Mouse (Mus musculus) cerebellum, postnatal 14 days (tissue): ENCODE measurements at regions not wholly inside any gene's neighbourhood (a gene's known extent, or its start where the extent isn't known, plus 50 kb on each side); places are given as distances from the start of the nearest gene placed in this dataset.

ENCODE experiments used
- DNase-seq, 2 experiments: peaks; one replicate each; pipeline ENCODE4 v3.0.0; 2021; ENCODE audit warnings: mixed read lengths in 2 of 2

- no peak for DNase-seq
Observed at GRCm38 (mm10) chr14:95493154-95493553, 387.9 kb upstream of the 4921530L21Rik start.

DNA sequence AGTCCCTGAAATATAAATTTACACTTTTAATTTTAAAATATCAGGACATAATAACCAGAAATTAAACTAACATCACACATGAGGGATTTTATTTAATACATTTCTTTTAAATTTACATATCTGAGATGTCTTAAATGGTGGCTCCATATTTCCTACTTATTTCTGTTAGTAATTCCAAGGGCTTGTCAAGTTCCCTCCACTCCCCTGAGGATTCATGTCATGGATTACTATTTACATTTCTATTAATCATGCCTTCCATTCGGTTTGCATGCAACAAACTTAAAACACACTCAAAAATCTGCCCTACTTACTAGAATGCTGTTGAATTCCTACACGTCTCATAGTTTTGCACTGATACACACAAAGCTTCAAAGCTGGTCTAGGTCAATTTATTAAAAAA, 387.1 kb upstream of the 4921530L21Rik start:
- DNase-seq = no peak

- DNase-seq = no peak
Observed at GRCm38 (mm10) chr14:95515072-95515471, 366.0 kb upstream of the 4921530L21Rik start.

- no peak for DNase-seq
Observed at GRCm38 (mm10) chr14:95518837-95519236, 362.2 kb upstream of the 4921530L21Rik start.

GRCm38 (mm10) chr14:95543863-95544262, 337.2 kb upstream of the 4921530L21Rik start:
- no peak for DNase-seq

DNA sequence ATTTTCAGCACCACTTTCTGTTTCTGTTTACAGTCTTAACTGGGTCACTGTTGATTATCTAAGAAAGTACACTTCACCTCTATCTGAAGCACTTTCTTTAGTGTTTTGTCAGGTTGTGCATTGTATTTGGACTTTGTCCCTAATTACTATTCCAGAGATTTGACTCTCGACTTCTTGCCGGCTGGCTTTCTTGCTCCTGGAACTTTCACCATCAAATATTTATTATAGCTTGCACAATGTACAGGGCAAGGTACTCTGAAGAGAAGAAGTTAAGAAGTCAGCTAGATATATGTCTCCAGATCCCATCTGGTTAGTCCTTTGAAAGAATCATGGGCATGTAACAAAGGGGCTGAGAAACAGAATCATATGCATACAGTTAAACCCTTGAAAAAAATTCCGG, 290.0 kb upstream of the 4921530L21Rik start:
- DNase-seq = no peak

- DNase-seq = no peak
Observed at GRCm38 (mm10) chr14:95596385-95596784, 284.7 kb upstream of the 4921530L21Rik start.

GRCm38 (mm10) chr14:95645980-95646379, 235.1 kb upstream of the 4921530L21Rik start:
- no peak for DNase-seq

- DNase-seq = no peak
Observed at GRCm38 (mm10) chr14:95659552-95659951, 221.5 kb upstream of the 4921530L21Rik start.

GRCm38 (mm10) chr14:95660862-95661261, 220.2 kb upstream of the 4921530L21Rik start:
- no peak for DNase-seq

GRCm38 (mm10) chr14:95661416-95661815, 219.6 kb upstream of the 4921530L21Rik start:
- DNase-seq = no peak

DNA sequence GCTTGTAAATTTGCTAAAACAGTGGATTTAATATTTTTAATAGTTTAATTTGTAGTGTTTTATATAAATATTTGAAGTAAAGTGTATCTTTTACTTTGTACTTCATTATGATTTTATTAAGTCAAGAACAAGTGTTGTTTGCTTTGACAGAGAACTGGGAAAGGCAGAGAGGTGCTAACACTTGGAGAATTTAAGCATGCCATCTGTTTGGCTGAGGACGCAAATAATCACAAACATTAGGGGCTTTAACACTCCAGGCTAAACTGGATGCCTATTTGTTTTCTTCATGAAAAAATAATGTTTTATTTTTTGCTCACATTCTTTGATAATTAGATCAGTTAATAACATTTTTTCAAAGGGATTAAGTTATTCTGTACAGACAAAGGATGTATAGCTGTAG, 193.6 kb upstream of the 4921530L21Rik start:
- no peak for DNase-seq

- peak; percentile 28 to 59 for DNase-seq
Observed at GRCm38 (mm10) chr14:95688611-95689010, 192.4 kb upstream of the 4921530L21Rik start.

DNA sequence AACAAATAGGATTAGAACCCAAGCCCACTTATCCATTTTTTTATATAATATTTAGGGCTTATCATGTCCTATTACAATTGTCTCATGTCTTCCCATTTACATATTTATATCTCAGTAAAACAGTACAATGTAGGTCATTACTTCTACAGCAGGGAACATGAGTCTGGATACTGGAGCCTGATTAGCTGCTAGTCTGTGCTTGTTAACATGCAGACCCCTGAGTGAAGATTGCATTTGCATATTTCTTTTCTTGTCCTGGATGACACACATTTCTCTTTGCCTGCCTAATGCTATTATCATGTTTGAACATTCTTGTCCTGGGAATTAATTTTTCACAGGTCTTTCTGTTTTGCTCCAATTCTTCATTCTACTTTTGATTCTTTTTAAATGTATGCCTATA, 155.0 kb upstream of the 4921530L21Rik start:
- no peak for DNase-seq

- no peak for DNase-seq
Observed at GRCm38 (mm10) chr14:95775737-95776136, 105.3 kb upstream of the 4921530L21Rik start.

DNA sequence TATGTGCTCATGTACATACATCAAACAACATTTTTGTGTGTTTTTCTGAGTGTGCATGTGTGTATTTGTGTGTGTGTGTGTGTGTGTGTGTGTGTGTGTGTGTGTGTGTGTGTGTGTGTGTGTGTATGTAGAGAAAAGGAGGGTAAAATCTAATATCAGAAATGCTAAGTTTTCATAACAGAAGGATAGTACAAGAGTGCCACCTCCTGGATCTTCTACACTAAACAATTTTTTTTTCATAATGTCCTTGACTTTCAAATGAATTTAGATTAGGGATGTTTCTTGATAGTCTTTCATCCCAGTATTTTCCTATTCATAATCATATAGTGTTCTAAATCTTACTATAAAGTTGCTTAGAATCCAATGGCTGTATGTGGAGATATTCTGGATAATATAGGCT, 103.6 kb upstream of the 4921530L21Rik start:
- DNase-seq = peak; percentile 38 to 53
